Mouse (Mus musculus): Measurements from ENCODE around the gene Mmrn2.
A peak's percentile ranks its signal among the peaks of the same experiment; 100 is the strongest.

Mmrn2 gene

DNA sequence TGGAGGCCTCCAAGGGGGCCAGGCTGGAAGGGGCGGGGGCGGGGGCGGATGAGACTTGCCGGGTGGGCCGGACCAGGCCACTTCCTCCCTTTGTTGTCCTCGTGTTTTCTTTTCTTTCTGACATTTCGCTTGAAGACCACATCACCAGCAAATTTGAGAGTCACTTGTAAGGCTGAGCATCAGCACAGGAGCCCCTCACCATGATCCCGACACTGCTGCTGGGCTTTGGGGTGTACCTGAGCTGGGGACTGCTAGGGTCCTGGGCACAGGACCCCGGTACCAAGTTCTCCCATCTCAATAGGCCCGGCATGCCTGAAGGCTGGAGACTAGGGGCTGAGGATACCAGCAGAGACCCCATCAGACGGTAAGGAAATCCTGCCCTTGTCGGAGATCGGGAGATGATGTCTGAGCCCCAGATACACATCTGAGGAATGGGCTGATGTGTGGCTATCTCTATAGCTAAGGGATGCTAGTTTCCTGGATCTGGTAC, at the start of gene Mmrn2:
TSS of gene Mmrn2 (plus strand) at position 51 of the 490 bp plus-strand sequence.
- DNase-seq: no peak

DNA sequence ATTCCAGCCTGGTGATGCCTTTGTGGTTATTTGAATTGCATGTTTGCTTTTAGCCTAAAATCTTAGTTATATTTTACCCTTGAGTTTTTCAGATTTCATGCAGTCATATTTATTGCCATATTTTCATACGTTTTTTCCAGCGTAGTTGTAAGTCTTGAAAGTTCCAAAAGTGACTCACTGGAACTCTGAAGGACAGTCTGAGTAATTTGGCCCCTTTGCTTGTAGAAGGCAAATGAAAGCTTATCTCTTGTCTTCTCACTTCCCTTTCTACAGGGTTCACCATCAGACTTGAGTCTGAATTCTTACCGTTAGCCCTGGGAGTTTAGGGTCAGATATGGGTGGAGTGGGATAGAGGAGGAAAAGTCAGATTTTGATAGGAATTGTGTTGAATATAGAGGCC, 48.7 kb upstream of the Mmrn2 start:
- no peak for DNase-seq

DNA sequence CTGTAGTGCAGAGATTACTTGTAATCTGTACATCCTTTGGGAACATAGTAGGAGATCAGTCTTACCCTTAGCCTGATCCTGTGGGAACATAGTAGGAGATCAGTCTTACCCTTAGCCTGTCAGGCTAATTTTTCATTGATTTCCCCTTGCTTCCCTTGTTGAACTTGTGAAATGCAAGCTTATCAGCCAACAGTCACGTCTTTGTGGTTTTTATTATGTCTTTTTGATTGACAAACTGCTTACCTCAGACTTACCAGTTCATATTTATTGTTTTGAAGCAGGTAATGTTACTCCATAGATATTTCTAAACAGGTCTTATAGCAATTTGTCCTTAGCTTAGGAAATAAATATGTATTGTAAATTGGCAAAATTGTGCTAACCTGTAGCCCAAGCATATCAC, 47.6 kb upstream of the Mmrn2 start:
- no peak for DNase-seq

DNA sequence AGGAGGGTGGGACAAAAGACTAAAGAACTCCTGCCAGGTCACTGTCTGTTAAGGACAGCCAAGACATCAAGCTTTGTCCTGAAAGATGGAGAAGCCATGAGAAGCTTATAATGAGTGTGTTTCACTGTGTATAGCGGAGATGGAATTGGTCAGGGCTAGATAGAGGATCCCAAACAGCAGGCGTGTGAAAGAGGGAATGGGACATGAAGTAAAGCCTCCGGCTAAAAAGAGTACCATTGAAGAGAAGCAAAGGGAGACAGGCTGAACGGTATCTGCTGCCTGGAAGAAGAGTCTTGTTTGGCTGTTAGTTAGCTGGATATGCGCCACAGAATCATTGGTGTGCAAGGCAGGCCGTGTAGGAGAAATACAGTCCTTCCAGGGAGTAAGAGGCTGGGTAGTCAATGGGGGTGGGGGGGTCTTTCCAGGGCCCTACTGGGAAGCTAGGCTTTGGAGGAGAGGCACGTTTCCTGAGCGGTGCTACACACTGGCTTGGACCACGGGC, 44.6 kb upstream of the Mmrn2 start:
- DNase-seq: no peak

DNA sequence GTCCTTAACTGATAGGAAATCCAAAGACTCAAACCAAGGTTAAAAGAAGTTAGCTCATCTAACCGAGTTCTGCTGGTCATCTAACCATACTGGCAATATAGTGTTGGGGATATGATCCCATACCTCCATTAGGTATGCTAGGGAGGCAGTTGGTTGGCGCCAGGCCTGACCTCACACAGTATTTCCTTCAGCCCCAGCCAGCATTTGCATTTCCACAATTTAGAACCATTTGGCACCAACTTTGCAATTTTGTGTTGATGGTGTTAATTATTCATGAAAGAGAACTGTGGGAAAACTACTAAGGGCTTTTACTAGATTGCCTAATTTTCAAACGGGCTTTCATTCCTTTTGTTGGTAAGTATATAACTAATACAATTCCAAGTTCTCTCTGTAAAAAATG, 43.4 kb upstream of the Mmrn2 start:
- no peak for DNase-seq

DNA sequence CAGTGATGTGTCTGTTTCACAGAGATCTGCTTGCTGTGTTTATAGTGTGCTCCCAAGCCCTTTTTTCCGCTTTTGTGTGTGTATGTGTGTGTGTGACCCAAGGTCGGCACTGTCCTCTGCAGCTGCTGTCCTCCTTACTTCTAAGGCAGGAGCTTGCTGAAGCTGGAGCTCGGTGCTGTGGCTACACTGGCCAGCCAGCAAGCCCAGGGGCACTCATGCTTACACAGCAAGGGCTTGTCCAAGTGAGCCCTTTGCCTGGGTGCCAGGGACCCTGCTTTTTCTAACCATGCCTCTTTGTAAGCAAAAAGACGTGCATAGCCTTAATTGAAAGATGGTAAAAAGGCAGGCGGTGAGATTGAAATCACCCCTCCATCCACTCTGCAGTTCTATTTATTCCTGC, 42.8 kb upstream of the Mmrn2 start:
- no peak for DNase-seq

DNA sequence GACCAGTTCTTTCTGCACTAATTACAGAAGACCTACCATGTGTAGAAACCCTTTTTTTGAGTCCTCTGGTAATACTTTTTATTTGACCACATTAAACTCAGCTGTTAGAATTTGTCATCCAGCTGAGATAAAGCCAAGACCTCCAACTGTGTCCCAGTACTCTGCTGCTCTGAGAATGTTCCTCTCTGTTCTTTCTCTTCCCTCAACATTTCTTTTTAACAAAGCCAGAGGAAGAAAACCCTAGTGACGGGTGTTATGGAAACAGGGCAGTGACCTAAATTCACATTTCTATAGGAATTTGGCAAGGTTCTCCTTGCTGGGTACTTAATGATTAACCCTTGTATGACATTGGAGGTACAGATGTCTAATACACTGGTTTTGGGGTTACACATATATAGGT, 35.8 kb upstream of the Mmrn2 start:
- DNase-seq: no peak

DNA sequence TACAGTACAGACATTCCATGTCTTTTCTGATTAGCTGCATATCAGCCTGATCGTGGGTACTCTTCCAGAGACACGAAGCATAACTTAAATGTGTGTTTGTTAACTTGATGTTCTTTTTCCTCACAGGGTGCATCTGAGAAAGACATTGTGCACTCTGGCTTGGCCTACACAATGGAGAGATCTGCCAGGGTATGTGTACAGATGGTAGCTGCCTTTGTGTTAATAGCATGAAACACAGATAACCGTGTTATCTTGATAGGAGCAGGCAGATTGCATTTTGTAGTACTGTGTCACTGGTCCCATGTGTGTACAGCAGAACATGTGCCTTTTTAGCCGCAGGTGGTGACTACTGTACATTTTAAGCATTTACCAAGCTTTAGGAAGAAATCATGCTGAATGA, 33.3 kb upstream of the Mmrn2 start:
- no peak for DNase-seq

DNA sequence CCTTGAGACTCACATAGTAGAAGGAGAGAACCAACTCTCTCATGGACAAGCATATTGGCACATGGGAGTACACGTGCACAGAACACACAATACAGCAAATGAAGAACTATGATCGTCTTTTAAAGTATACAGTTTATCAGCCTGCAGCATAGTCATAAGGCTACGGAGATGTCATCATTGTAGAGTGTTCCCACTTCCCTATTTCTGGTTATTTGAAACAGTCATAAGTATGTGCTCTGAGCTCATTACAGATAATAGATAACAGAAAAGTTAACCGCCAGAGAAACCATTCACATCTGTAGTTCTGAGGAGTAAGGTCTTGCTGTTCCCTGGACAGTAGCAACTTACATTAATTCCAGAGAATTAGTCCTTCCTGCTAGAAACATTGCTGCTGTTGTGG, 32.2 kb upstream of the Mmrn2 start:
- DNase-seq: no peak

DNA sequence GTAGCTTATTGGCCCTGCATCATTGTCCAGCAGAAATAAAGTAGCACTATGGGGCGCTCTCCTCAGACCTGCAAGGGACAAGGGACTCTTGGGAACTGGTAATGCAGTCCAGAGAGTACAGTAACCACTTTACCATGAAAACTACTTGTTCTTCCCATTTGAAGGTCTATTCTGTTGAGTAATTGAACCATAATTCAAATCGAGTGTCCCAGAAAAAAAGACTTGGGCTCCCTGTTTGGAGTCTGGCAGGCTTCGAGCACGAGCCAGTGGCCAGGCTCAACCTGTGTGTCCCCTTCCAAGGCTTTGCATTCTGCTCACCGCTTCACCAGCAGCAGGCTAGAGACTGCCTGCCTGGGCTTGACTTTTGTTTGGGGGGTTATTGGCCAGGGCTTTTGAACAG, 30.9 kb upstream of the Mmrn2 start:
- no peak for DNase-seq

DNA sequence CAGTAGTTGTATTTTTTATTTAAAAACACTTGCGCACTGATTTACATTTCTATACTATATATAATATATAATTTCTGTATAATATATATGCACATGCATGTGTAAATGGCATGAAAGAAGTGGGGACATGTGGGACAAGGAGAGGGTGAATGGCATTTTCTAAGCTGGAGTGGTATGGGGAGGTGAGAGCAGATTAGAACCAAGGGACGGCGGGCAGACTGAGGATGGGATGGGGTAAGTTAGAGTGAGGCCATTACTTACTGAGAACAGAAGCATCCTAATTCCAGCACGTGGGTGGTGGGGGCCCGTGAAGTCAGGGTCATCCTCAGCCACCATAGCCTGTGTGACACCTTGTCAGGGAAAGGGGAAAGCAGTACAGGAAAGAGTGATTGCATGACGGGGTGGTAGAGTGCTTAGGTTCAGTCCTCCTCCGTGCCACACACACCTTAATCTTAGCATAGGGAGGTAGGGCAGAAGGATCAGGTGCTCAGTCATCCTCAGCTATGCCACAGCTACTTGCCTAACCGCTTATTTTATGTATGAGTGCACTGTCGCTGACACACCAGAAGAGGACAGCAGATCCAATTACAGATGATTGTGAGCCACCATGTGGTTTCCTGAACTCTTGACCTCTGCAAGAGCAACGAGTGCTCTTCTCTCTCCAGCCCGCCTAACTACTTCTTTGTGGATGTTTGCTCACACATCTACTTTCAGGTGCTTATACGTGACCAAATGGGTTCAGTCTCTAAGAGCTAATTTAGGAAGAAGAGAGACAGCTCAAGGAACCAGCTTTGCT, 29.3 kb upstream of the Mmrn2 start:
- peak; percentile 59 for DNase-seq

DNA sequence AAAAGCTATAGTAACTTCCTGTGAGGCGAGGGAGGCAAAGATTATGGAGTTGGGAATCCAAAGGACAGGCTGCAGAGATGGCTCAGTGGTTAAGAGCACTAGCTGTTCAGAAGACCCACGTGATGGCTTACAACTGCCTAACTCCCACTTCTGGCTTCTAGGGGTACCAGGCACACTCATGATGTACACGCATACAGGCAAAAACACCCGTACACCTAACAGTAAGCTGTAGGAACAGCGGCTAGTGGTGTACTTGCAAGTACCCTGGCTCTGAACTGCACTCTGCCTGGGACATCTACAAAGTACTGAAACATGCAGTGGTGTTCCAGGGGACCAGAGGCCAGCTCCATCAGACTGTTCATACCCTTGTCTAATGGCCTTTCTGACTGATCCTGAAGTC, 28.2 kb upstream of the Mmrn2 start:
- no peak for DNase-seq

DNA sequence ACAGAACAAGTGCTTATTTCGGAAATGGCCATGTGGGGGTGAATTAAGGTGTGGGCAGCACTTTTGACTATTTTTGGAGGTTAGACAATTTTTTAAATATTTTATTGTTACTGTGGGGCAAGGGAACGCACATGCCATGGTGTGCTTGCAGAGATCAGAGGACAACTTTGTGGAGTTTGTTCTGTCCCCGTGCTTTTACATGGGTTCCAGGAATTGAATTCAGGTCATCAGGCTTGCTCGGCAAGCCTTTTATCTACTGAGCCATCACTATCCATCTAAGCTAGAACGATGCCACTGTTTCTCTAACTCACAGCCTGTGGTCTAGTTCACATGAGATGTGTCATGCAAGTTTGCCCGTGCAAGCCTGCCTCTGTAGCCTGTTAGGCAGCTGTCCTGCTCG, 27.0 kb upstream of the Mmrn2 start:
- DNase-seq: no peak

DNA sequence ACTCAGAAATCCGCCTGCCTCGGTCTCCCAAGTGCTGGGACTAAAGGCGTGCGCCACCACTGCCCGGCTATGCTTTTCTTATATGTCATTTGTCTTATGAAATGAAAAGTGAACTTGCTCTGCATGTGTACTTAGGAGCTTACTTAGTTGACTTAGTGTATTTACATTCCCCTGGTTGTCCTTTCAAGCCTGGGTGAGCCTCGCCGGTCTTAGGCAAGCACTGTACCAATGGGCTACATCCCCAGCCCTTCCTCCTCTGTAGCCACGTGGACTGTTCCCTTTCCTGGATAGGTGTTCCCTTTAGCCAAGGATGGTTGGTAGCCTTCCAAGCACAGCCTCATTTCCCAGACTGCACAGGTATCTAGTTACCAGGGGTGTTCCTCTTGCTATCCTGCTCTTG, 26.3 kb upstream of the Mmrn2 start:
- peak; percentile 84 for DNase-seq

DNA sequence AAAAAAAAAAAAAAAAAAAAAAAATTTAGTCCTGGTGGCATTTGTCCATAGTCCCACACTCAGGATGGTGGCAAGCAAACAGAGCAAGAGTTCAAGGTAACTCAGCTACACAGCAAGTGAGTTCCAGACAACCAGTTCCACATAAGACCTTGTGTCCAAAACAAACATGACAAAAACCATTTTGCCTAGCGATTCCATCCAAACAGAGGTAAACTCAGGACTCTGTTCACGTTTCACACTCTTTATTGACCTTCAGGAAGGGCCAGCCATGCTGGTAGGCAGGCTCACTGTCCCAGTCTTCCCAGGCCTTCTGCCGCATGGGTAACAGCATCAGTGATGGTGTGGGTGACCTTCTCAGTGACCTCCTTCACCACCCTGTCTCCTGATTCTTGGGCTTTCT, 23.6 kb upstream of the Mmrn2 start:
- DNase-seq: no peak

DNA sequence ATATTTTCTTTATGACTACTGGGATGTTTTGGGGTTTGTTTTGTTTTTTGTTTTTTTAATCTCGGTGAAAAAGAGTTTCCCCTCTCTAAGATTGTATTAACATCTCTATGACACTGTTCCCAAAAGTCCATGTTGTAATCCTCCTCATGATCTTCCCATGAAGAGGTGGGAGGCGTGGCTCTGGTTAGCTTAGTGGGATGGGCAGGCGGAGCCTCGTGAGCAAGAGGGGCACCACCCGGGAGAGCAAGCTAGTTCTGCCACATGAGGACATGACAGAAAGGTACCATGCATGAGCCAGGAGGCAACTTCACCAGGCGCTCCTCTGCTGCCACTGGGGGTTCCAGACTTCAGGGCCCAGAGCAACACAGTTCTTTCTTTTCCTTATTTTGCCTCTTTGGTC, 22.7 kb upstream of the Mmrn2 start:
- no peak for DNase-seq

DNA sequence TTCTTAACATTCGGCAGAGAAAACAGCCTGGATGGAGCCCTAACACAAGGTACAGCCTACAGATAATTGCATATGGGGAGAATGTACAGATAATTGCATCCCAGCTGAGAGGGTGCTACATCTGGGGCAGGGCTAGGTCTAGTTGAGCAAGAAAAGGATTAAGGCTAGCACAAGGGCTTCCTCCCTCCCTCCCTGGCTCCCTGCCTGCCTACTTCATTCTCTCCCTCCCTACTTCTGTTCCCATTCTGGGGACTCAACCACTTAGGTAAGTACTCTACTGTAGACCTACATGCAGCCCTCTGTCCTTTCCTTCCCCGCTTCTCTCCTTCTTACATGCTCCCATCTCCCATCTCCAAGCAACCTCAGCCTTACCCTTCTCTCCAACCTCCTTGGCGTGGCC, 21.9 kb upstream of the Mmrn2 start:
- peak; percentile 72 for DNase-seq

DNA sequence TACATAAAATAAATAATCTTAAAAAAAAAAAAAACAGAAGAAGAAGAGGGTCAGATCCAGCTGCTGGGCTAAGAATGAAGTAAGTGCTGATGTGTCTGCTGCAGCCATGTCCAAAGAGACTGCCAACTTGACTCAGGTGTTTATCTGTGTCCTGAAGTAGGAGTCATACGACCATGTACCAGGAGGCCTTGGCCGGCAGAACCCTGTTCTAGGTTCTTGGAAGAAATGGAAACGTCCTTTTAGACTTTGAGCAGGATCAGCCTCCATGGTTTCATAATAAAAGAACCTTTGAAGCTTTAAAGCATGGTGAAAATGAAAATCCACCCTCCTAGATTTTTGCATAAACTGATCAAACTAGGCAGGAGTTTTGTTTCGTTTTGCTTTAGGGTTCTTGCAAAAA, 20.8 kb upstream of the Mmrn2 start:
- no peak for DNase-seq

DNA sequence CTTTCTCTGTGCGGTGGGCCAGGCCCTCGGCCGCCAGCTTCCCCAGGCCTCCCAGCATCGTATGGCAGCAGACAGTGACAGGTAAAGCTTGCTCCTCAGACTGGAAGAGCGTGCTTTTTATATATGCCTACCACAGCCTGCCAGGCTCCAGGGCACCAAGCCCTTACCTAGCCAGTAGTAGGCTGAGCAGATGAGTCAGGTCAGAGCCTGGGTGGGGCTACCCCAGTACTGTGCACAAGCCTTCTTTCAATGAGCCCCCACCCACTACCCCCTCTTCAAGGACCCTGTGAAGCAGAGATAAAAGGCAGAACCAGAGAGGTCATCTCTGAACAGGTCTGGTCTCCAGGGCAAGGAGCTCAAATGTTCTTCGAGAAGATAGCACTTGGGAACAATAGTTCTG, 20.0 kb upstream of the Mmrn2 start, which contains the start of gene Fam25c:
TSS of gene Fam25c (minus strand) at position 133 of the 400 bp plus-strand sequence.
- no peak for DNase-seq

DNA sequence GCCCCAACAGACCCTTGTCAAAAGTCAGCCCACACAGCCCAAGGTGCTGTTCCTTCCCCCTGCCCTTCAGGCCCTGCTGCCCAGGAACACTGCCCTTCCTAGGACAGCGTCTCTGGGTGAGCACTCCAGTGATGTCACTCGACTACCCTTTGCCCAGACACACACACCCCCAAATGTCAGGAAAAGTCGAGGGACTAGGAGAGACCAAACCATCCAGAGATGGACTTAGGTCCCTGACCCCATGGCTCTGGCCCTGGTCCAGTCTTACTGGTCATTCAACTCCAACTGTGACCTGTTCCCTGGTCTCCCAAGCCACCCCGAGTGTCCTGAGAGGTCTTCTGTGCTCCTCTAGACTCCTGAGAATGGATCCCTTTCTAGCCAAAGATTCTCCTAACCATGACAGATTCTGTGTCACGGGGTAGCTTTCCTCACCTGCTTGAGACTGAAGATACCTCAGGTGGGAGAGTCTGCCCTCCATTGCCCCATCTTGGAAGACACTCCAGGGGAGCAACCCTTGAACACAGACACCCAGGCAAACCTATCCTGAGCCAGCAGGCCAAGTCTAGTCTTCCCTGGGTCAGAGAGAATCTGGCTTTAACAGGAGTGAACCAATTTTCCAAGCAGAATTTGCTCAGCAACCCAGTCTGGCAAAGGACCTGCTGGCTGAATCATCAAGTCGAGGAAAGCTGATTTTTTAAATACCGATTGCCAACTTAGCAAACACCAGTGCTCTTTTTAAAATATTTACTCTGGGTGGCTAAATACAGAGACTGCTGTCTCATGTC, 17.4 kb upstream of the Mmrn2 start:
- DNase-seq: peak; percentile 26

DNA sequence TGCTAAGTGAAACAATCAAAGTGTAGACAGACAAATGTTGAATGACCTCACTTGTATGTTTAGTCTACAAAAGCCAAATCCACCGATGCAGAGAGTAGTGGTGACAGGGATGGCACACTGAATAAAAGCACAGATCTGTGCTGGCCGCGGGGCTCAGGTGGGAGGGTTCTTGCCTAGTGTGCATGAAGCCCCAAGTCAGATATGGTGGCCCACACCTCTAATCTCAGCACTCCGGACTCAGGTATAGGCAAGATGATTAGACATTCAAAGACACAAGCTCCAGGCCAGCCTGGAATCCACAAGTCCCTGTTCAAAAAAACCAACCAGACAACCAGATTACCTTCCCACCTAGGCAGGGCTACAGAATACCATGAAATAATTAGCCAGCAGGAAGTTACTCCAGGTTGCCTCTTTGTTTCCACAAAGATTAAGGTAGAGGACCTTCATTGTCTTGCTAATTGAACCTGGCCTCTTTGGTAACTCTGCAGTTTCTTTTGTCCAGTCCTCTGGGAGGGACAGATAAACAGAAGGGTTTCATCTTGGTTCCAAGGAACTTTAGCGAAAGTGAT, 15.5 kb upstream of the Mmrn2 start:
- no peak for DNase-seq

DNA sequence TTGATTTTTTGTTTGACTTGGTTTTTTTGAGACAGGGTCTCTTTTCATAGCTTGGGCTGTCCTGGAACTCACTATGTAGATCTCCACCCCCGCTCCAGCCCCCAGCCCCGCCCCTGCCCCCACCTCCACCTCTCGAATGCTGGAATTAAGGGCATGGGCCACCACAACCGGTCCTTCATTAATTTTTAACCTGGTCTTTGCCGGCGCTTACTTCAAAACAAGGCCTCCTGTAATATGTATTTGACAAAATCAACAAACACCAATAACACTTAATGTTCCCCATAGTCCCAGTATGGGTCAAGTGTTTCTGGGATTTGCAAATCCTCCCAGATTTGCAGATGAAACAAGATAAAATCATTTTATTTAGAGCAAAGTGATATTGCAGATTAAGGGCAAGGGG, 15.0 kb upstream of the Mmrn2 start:
- no peak for DNase-seq

DNA sequence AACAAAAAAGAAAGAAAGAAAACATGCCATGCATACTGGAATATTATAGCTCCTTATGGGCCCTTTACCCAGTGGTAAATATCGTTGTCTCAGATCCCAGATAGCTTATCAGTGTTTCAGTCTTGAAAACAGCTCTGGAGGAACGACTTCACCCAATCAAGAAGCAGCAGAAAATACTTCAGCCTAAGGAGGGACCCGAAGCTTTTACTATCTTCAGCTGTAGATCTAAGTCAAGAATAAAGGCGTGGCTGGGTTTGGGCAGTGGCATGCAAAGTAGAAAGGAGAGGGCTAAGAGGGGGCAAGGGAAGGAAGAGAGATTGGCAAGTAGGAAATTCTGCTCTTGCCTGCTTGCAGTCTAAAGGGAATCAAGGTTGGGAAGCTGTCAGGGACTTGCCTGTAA, 13.1 kb upstream of the Mmrn2 start:
- DNase-seq: no peak
